11 mouse cellular contexts compared by ENCODE assay signal in the genomic region with DNA sequence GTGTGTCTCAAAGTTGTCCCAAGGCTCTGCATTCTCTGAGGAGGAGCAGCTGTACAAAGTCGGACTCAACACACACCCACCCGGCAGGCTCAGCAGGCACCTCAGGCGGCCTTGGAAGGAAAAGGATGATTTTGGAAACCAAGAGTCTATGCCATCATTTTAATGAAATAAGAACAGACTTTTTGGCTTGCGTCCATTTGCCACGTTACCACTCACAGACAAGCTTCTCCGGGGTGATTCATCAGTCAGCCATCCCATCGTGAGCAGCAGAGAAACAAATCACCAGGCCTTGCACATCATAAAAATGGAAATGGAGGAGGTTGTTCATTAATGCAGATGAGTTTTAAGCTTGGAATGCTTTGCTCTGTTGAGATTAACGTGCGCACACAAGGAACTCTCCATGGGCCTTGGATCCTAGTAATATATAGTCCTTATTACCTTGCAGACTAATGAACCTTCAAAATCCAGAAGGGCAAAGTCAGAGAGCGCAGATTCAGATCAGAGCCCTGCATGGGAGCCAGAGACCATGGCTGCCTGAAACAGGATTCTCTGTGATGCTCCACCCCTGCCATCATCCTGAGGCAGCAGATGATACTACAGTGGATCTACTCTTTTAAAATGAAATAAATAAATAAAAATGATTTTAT.
DNase-seq lines count a peak whose midpoint lies in the region; ATAC-seq and TF ChIP-seq lines count a peak whose summit lies in the region.
"Had no signal": no experiment of that assay in that cellular context is flagged by ENCODE, and none has a peak within 500 bp of the region (broad histone marks: within the 10 kb centered on the region; RNA-seq: fewer than 3 reads in every experiment).

No protein-coding gene starts in this region.

- DNase-seq in forebrain, postnatal 0 days: peak; percentile 46
- peak; percentile 71 for DNase-seq in 3T3-L1 (ENCODE audit: low read depth, low spot score)
- DNase-seq in frontal cortex, adult 2 months (ENCODE audit: extremely low spot score in 1 of 2, low spot score in 1 of 2): peak; percentile 85 to 92
- DNase-seq in left cerebral cortex, adult 9 months (ENCODE audit: low spot score in 2 of 2): peak; percentile 42 to 83
- no peak for DNase-seq in embryo, embryonic 10.5 days (ENCODE audit: low spot score)
- DNase-seq in thymus, postnatal 25 days: no peak

- peak; percentile 40; the same call in 1 of the 2 replicates for ATAC-seq in forebrain, postnatal 0 days
- ATAC-seq in forebrain, embryonic 16.5 days: no peak
- no peak for ATAC-seq in megakaryocyte, adult 5-6 weeks (ENCODE audit: poor library complexity, severe bottlenecking)
- ATAC-seq: CD4-positive, CD25-positive, alpha-beta regulatory T cell, adult 4 months had no signal

- WGBS in forebrain, postnatal 0 days: 78% methylated on average over 10 of the region's 10 CpGs
- 74% methylated on average over 10 of the region's 10 CpGs for WGBS in forebrain, embryonic 16.5 days

- H3K27me3 ChIP-seq in forebrain, postnatal 0 days (ENCODE audit: insufficient read depth, low read length): no peaks in the 10 kb centered on the region
- no peaks in the 10 kb centered on the region for H3K27me3 ChIP-seq in forebrain, embryonic 16.5 days (replicated peaks; ENCODE audit: control insufficient read depth, insufficient read depth, low read length)
- H3K27me3 ChIP-seq: lung, embryonic 15.5 days had no signal

- H3K4me1 ChIP-seq in forebrain, postnatal 0 days (ENCODE audit: insufficient read depth): no peaks in the 10 kb centered on the region
- H3K4me1 ChIP-seq in forebrain, embryonic 16.5 days (replicated peaks; ENCODE audit: control insufficient read depth, insufficient read depth, low read length): no peaks in the 10 kb centered on the region
- H3K4me1 ChIP-seq: lung, embryonic 15.5 days had no signal

- no peaks in the 10 kb centered on the region for H3K36me3 ChIP-seq in forebrain, postnatal 0 days (ENCODE audit: insufficient read depth)
- no peaks in the 10 kb centered on the region for H3K36me3 ChIP-seq in forebrain, embryonic 16.5 days (ENCODE audit: control insufficient read depth, insufficient read depth)
- H3K36me3 ChIP-seq: lung, embryonic 15.5 days had no signal

- H3K4me2 ChIP-seq in forebrain, postnatal 0 days (ENCODE audit: low read depth): no peak overlapping the region
- H3K4me2 ChIP-seq in forebrain, embryonic 16.5 days (ENCODE audit: low read length): no peak overlapping the region
- H3K4me2 ChIP-seq: lung, embryonic 15.5 days had no signal

- no peak overlapping the region for H3K9ac ChIP-seq in forebrain, postnatal 0 days
- no peak overlapping the region for H3K9ac ChIP-seq in forebrain, embryonic 16.5 days (replicated peaks; ENCODE audit: low read depth, low read length)
- H3K9ac ChIP-seq: lung, embryonic 15.5 days had no signal

- H3K27ac ChIP-seq in forebrain, postnatal 0 days (ENCODE audit: low read depth, low read length): no peak overlapping the region
- no peak overlapping the region for H3K27ac ChIP-seq in forebrain, embryonic 16.5 days (ENCODE audit: low read length)
- H3K27ac ChIP-seq: kidney, postnatal 0 days; lung, embryonic 15.5 days had no signal

- H3K9me3 ChIP-seq in forebrain, postnatal 0 days (ENCODE audit: low read length): no peaks in the 10 kb centered on the region
- H3K9me3 ChIP-seq in forebrain, embryonic 16.5 days (ENCODE audit: control insufficient read depth, low read length): no peaks in the 10 kb centered on the region; the same call in 1 of the 2 replicates
- H3K9me3 ChIP-seq: lung, embryonic 15.5 days had no signal

- no peak for TF ChIP-seq CTCF in forebrain, postnatal 0 days (IDR thresholded peaks at IDR 0.05; ENCODE audit: low read depth)

- H3K4me3 ChIP-seq in forebrain, postnatal 0 days (ENCODE audit: low read depth, low read length): no peak overlapping the region
- H3K4me3 ChIP-seq in forebrain, embryonic 16.5 days (replicated peaks; ENCODE audit: low read length): no peak overlapping the region
- H3K4me3 ChIP-seq: lung, embryonic 15.5 days had no signal

Comparison
In these comparisons a context has a peak if more than half of its experiments do, and no peak if none do; other contexts are left out.
1. DNase-seq: peak in forebrain, postnatal 0 days (single experiment), 3T3-L1 (single experiment), frontal cortex, adult 2 months (2 of 2) and left cerebral cortex, adult 9 months (2 of 2); none in embryo, embryonic 10.5 days (single experiment) and thymus, postnatal 25 days (single experiment).